Mouse (Mus musculus) testis, adult 2 months (tissue): Measurements from ENCODE around the gene Ppp2ca. TPM values are rescaled to one million over a fixed set of nuclear protein-coding genes. Genes with fewer than 3 reads are reported as not detected.

ENCODE experiments used
- H3K27ac ChIP-seq: fragments of 200-500 bp; 2 replicates; pipeline ENCODE4 v1.5.1; 2012; ENCODE audit warnings: low read depth, low read length; ENCODE audit not compliant: control insufficient read depth, insufficient read depth
- H3K27me3 ChIP-seq: fragments of 200-500 bp; 2 replicates; pipeline ENCODE4 v1.6.1; 2012; ENCODE audit warnings: mild to moderate bottlenecking, low read length, moderate library complexity; ENCODE audit not compliant: control insufficient read depth, insufficient read depth
- H3K36me3 ChIP-seq: fragments of 200-500 bp; 2 replicates; pipeline ENCODE4 v1.6.1; 2012; ENCODE audit warnings: mild to moderate bottlenecking, low read length; ENCODE audit not compliant: control insufficient read depth, insufficient read depth
- H3K4me1 ChIP-seq: fragments of 200-500 bp; 2 replicates; pipeline ENCODE4 v1.6.1; 2012; ENCODE audit warnings: low read length; ENCODE audit not compliant: control insufficient read depth, insufficient read depth
- H3K4me3 ChIP-seq: fragments of 200-500 bp; 2 replicates; pipeline ENCODE4 v1.5.1; 2012; ENCODE audit warnings: low read depth, mild to moderate bottlenecking, low read length, moderate library complexity, mixed read lengths; ENCODE audit not compliant: control insufficient read depth
- CTCF ChIP-seq: fragments of 200-500 bp; IDR thresholded peaks from 2 replicates; pipeline ENCODE4 v1.5.1; 2012; ENCODE audit warnings: low read depth, mild to moderate bottlenecking, inconsistent platforms, low read length, moderate library complexity; ENCODE audit not compliant: control insufficient read depth, insufficient read depth, insufficient replicate concordance
- POLR2A ChIP-seq: fragments of 200-500 bp; IDR thresholded peaks from 2 replicates; pipeline ENCODE4 v1.6.1; 2012; ENCODE audit warnings: low read depth, mild to moderate bottlenecking, inconsistent platforms, low read length, moderate library complexity; ENCODE audit not compliant: control insufficient read depth
- polyA plus RNA-seq: library from polyadenylated mRNA; depleted of rRNA; stranded (reverse); fragments of >200 nt; gene quantifications from 2 replicates; pipeline ENCODE4 v1.2.3, GENCODE M21; 2012

The Ppp2ca gene
- polyA plus RNA-seq, 1 experiment = 9.3 TPM

DNA sequence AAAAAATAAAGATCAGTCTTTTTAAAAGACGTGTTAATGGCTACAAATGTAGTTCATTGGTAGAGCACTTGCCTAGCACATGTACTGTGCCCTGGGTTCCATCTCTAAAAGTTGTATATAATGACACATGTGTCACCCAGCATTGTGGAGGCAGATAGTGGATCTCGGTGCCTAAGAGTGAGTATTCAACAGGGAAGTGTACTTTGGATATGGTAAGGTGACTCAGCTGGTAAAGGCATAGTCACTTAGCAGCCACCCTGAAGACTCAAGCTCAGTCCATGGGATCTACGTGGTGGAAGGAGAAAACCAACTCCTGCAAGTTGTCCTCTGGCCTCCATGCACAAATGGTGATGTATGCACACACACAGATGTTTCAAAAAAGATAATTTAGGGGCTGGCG is 26.0 kb downstream of the Ppp2ca start:
- no peaks in the 10 kb centered on the region for H3K27me3 ChIP-seq
- no peak overlapping the region for H3K4me3 ChIP-seq
- TF ChIP-seq POLR2A = no peak
- no peak for TF ChIP-seq CTCF
- no peaks in the 10 kb centered on the region for H3K4me1 ChIP-seq
- H3K27ac ChIP-seq = no peak overlapping the region
- no peaks in the 10 kb centered on the region; the same call in none of the 2 replicates for H3K36me3 ChIP-seq

DNA sequence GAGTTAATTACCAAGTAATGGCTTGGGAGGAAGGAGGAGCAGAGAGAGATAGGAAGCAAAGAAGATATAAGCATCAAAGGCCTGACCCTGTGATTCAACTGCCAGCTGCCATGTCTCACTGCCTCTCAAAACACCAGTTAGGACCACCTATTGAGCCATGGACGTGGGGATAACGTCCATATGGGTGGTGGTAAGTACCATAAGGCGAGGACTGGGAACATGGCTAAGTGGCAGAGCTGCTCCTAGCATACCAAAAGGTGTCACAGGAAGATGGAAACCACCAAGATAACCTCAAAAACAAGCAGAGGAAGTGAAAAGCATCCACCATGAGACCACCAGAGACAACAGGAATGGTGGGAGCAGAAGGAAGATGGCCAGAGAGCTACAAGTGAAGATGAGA is 28.7 kb downstream of the Ppp2ca start:
- Histone ChIP-seq H3K4me3 (no peak overlapping the region), H3K4me1 (no peaks in the 10 kb centered on the region), H3K36me3 (no peaks in the 10 kb centered on the region; the same call in 1 of the 2 replicates), H3K27me3 (no peaks in the 10 kb centered on the region), H3K27ac (no peak overlapping the region)
- TF ChIP-seq POLR2A (no peak), CTCF (no peak)

DNA sequence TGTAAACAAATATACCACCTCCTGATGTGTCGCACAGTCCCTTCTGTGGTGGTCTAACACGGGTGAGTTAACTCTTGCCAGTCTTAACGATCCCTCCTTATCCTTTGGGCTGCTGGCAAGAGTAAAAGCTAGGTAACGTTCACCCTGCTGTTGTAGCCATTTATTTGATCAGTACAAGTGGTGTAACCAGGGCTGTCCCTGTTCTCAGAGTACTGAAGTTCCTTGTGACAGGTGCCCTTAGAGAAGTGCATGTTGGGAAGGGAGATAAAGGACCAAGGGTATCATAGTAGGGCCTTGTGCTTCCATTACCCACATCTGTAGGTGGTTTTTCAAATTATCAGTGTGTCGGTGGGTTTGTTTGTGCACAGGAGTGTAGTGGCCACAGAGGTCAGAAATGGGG is 29.3 kb downstream of the Ppp2ca start:
- Histone ChIP-seq H3K27me3 (no peaks in the 10 kb centered on the region), H3K4me1 (no peaks in the 10 kb centered on the region), H3K4me3 (no peak overlapping the region), H3K27ac (no peak overlapping the region), H3K36me3 (no peaks in the 10 kb centered on the region; the same call in 1 of the 2 replicates)
- TF ChIP-seq CTCF (no peak), POLR2A (no peak)

DNA sequence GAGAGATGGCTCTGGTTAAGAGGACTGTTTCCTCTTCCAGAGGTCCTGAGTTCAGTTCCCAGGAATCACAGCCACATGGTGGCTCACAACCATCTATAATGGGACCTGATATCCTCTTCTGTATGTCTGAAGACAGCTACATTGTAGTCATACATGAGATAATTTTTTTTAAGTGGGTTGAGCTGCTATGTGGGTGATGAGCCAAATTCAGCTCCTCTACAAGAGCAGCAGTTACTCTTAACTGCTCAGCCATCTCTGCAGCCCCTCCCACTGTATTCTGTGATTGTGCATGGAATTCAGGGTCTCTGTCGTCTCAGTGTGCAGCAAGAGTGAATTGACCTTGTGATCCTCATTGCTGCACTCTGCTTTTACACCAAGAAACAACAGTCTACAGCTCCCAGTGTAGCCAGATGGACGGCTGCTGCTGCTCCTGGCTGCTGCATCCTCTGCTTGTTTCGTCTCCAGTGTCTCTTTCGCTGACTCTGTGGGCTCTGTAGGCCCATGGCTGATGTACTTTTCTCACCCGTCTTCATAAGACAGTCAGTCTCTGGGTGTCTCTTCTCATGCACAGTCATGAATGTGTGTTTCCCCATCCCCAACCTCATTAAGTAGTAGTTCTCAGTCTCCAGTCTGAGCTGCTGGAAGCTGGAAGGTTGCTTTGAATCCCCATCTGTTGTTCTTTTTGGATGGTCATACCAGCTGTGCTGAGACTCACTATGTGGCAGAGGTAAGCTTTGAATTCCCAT is 30.0 kb downstream of the Ppp2ca start:
- Histone ChIP-seq H3K4me1 (no peaks in the 10 kb centered on the region), H3K36me3 (no peaks in the 10 kb centered on the region), H3K27ac (no peak overlapping the region), H3K27me3 (no peaks in the 10 kb centered on the region), H3K4me3 (no peak overlapping the region)
- TF ChIP-seq POLR2A (no peak), CTCF (no peak)

DNA sequence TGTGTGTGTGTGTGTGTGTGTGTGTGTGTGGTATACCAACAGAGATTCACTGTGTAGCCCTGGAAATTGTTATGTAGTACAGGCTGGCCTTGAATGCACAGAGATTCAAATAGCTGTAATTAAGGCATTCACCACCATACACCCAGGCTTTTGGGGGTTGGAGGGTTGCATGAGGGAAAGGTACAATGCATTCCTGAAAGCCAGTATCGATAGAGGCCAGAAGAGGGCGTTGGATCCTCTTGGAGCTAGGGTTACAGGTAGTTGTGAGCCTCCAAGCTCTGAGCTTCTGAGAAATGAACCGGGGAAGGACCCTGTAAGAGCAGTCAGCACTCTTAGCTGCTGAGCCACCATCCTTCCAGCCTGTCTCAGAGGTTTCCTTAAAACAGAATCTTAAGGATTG is 30.7 kb downstream of the Ppp2ca start:
- H3K4me3 ChIP-seq = no peak overlapping the region
- TF ChIP-seq POLR2A = no peak
- TF ChIP-seq CTCF = no peak
- H3K36me3 ChIP-seq = no peaks in the 10 kb centered on the region
- H3K4me1 ChIP-seq = no peaks in the 10 kb centered on the region
- no peaks in the 10 kb centered on the region for H3K27me3 ChIP-seq
- H3K27ac ChIP-seq = no peak overlapping the region

DNA sequence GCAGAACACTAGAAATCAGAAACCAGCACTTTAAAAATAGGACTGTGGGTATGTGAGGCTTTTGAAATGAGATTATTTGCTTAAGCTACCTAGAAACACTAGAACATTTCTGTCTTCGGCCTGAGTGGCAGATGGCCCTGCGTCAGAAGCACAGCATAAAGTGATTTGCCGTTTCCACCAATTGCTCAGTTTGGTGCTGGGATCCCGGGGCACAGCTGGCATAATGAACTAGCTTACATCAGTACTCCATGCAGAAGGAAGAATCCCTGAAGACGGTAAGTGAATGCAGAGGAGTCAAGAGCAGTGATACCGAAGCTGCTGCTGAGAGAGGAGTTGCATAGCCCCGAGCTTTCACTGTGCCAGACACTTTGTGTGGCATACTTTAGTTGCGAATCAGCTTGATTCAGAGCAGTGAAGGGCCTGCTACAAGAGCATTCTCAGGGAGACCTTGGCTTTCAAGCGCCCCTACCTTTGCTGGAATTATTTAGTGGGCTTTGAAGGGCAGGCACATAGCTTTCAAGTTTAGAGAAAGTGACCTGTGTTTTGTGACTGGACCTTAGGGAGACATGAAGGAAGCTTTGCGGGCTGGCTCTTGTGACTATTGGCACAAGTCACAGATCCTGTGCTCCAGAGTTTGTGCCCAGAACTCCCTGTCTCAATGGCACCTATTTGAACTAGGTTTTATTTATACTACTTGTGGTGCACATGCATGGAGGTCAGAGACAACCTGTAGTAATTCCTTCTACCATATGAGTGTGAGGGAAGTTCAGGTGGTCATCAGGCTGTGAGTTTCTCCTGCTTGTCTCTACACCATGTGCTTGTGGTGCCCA is 31.4 kb downstream of the Ppp2ca start:
- TF ChIP-seq POLR2A = no peak
- no peak for TF ChIP-seq CTCF
- Histone ChIP-seq H3K27ac (no peak overlapping the region; the same call in 1 of the 2 replicates), H3K27me3 (no peaks in the 10 kb centered on the region), H3K4me1 (no peaks in the 10 kb centered on the region), H3K4me3 (no peak overlapping the region), H3K36me3 (no peaks in the 10 kb centered on the region)

DNA sequence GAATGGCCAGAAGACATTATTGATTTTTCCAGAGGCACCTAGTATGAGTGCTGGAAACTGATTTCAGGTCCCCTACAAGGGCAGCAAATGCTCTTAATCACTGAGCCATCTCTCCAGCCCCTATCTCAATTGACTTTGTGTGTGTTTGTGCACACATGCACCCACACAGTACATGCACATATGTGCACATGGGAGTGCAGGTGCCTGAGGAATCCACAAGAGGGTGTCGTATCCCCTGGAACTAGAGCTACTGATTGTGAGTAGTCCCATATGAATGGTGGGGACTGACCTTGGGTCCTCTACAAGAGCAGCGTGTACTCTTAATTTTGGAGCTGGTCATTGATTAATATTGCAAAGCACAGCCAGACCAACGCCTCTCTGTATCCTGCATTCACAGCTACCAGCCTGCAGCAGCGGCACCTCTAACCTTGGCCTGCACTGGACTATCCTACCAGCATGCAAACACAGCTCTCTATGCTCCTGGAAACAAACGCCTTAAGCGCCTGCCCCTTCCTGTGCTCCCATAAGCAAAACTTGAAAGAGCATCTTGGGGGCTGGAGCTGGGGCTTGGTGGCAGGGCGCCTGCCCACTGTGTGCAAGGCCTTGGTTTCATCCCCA is 32.1 kb downstream of the Ppp2ca start:
- Histone ChIP-seq H3K36me3 (no peaks in the 10 kb centered on the region), H3K27ac (no peak overlapping the region), H3K4me1 (no peaks in the 10 kb centered on the region), H3K4me3 (no peak overlapping the region), H3K27me3 (no peaks in the 10 kb centered on the region)
- TF ChIP-seq CTCF (no peak), POLR2A (no peak)
